Mouse (Mus musculus): ENCODE results near the gene Cited4. TPM values are rescaled to one million over a fixed set of nuclear protein-coding genes. Genes with fewer than 3 reads are reported as not detected.

The Cited4 gene
- polyA plus RNA-seq, 1 experiment from 2014 or later = 1.6 TPM

DNA sequence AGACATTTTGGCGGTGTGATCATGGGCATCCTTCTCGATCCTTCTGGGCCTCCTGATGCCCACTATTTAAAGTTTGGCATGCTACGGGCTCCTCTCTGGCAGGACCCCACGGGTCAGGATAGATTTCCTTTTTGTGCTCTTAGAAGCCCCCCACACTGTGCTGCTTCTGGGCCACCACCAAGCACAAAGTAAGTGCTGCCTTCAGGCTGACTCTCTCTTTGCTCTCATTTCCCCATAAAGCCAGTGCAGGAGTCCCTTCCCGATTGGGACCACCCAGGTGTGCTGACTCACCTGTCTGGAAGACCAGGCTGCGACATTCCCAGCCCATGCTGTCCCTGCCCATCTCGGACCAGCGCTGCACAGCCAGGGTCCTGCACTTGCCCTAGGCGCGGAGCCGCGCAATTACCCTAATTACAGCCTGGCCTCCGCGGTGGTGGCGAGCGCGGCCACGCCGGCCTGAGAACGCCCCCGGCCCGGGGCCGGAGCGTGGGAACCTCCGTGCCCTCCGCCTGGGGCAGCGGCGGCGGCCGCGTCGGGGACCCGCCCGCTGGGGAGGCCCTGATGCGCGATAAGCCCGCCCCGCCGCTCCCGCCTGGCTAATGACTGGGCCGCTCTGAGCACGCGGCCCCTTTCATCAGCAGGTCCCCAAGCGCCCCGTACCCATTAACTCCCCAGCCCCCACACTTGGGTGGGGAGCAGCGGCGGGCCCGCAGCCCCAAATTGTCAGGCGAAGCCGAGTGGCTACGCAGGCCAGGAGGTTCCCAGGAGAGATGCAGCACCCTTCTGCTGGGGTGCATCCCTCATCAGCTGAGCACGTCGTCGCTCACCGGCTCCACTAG, 16.8 kb upstream of the Cited4 start:
- DNase-seq (peak; percentile 43), ATAC-seq (ENCODE audit: insufficient read depth) (peak; percentile 69)
- peak overlapping the region; percentile 40 for H3K9ac ChIP-seq
- H3K9me3 ChIP-seq (ENCODE audit: low read depth, low read length) = no peaks in the 10 kb centered on the region
- peak overlapping the region; percentile 73 for H3K4me2 ChIP-seq
- TF ChIP-seq CTCF (IDR thresholded peaks at IDR 0.05; ENCODE audit: low read depth) = no peak
- peak overlapping the region; percentile 40 for H3K4me3 ChIP-seq (ENCODE audit: low read depth, low read length)
- H3K36me3 ChIP-seq (ENCODE audit: insufficient read depth) = no peaks in the 10 kb centered on the region
- WGBS = 5% methylated on average over 55 of the region's 55 CpGs
- H3K4me1 ChIP-seq (ENCODE audit: insufficient read depth) = no peaks in the 10 kb centered on the region
- peaks cover 42% of the 10 kb centered on the region for H3K27me3 ChIP-seq (ENCODE audit: insufficient read depth, low read length)
- no peak overlapping the region for H3K27ac ChIP-seq (ENCODE audit: low read depth)

GRCm38 (mm10) chr4:120650208-120650592, 16.2 kb upstream of the Cited4 start:
- Histone ChIP-seq H3K9me3 (ENCODE audit: low read depth, low read length) (no peaks in the 10 kb centered on the region), H3K4me3 (ENCODE audit: low read depth, low read length) (peak overlapping the region; percentile 40), H3K36me3 (ENCODE audit: insufficient read depth) (no peaks in the 10 kb centered on the region), H3K4me2 (peak overlapping the region; percentile 73), H3K4me1 (ENCODE audit: insufficient read depth) (no peaks in the 10 kb centered on the region), H3K9ac (no peak overlapping the region), H3K27ac (ENCODE audit: low read depth) (no peak overlapping the region), H3K27me3 (ENCODE audit: insufficient read depth, low read length) (peaks cover 43% of the 10 kb centered on the region)
- DNase-seq = no peak
- WGBS = 21% methylated on average over 7 of the region's 7 CpGs
- ATAC-seq (ENCODE audit: insufficient read depth) = no peak
- TF ChIP-seq CTCF (IDR thresholded peaks at IDR 0.05; ENCODE audit: low read depth) = no peak

GRCm38 (mm10) chr4:120655898-120656297, 10.5 kb upstream of the Cited4 start:
- Histone ChIP-seq H3K9me3 (ENCODE audit: low read depth, low read length) (no peaks in the 10 kb centered on the region), H3K27ac (ENCODE audit: low read depth) (no peak overlapping the region), H3K36me3 (ENCODE audit: insufficient read depth) (no peaks in the 10 kb centered on the region), H3K4me3 (ENCODE audit: low read depth, low read length) (no peak overlapping the region), H3K4me1 (ENCODE audit: insufficient read depth) (no peaks in the 10 kb centered on the region), H3K9ac (no peak overlapping the region), H3K4me2 (no peak overlapping the region), H3K27me3 (ENCODE audit: insufficient read depth, low read length) (peaks cover 8% of the 10 kb centered on the region; the same call in 1 of the 2 replicates)
- WGBS = 69% methylated on average over 8 of the region's 8 CpGs
- ATAC-seq (ENCODE audit: insufficient read depth) = no peak
- no peak for DNase-seq
- TF ChIP-seq CTCF (IDR thresholded peaks at IDR 0.05; ENCODE audit: low read depth) = no peak

DNA sequence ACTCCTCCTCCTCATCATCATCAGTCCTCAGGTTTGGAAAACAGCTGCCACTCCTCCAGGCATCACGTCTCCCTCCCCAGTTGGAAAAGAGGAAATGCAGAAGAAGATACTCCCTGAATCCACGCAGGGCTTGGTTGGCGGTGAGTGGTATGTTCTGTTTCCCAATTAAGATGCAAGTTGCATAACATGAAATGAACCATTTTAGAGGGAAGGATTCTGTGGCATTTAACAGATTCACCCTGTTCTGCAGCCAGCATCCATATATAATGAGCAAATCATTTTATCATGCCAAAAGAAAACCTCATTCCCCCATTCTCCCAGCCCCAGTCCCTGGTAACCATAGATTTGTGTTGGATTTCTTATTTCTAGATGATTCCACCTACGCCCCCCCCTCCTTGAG, 5.9 kb upstream of the Cited4 start:
- Histone ChIP-seq H3K36me3 (ENCODE audit: insufficient read depth) (no peaks in the 10 kb centered on the region), H3K9me3 (ENCODE audit: low read depth, low read length) (no peaks in the 10 kb centered on the region), H3K4me1 (ENCODE audit: insufficient read depth) (no peaks in the 10 kb centered on the region), H3K4me3 (ENCODE audit: low read depth, low read length) (no peak overlapping the region), H3K27me3 (ENCODE audit: insufficient read depth, low read length) (no peaks in the 10 kb centered on the region), H3K4me2 (no peak overlapping the region), H3K9ac (no peak overlapping the region), H3K27ac (ENCODE audit: low read depth) (no peak overlapping the region)
- ATAC-seq (ENCODE audit: insufficient read depth) (no peak), DNase-seq (no peak)
- TF ChIP-seq CTCF (IDR thresholded peaks at IDR 0.05; ENCODE audit: low read depth) = no peak
- 59% methylated on average over 4 of the region's 4 CpGs for WGBS

DNA sequence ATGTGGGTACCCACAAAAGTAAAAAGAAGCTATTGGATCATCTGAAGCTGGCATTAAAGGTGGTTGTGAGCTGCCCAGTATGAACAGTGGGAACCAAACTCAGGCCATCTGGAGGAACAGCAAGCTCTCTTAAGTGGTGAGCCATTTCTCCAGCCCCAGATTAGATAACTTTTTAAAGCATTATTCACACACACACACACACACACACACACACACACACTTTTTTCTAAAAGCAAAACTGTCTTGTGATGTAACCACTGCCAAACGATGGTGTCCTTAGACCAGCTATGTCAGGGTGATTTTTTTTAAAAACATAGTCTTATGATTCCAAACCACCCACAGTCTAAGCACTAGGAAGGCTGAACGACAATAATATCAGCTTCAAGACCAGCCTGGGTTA, 1.8 kb upstream of the Cited4 start:
- DNase-seq = no peak
- no peak for TF ChIP-seq CTCF (IDR thresholded peaks at IDR 0.05; ENCODE audit: low read depth)
- Histone ChIP-seq H3K9ac (no peak overlapping the region), H3K4me2 (no peak overlapping the region), H3K27me3 (ENCODE audit: insufficient read depth, low read length) (peaks cover 27% of the 10 kb centered on the region), H3K9me3 (ENCODE audit: low read depth, low read length) (no peaks in the 10 kb centered on the region), H3K4me3 (ENCODE audit: low read depth, low read length) (no peak overlapping the region), H3K36me3 (ENCODE audit: insufficient read depth) (no peaks in the 10 kb centered on the region), H3K4me1 (ENCODE audit: insufficient read depth) (no peaks in the 10 kb centered on the region), H3K27ac (ENCODE audit: low read depth) (no peak overlapping the region)
- ATAC-seq (ENCODE audit: insufficient read depth) = no peak
- WGBS = 58% methylated on average over 2 of the region's 2 CpGs

DNA sequence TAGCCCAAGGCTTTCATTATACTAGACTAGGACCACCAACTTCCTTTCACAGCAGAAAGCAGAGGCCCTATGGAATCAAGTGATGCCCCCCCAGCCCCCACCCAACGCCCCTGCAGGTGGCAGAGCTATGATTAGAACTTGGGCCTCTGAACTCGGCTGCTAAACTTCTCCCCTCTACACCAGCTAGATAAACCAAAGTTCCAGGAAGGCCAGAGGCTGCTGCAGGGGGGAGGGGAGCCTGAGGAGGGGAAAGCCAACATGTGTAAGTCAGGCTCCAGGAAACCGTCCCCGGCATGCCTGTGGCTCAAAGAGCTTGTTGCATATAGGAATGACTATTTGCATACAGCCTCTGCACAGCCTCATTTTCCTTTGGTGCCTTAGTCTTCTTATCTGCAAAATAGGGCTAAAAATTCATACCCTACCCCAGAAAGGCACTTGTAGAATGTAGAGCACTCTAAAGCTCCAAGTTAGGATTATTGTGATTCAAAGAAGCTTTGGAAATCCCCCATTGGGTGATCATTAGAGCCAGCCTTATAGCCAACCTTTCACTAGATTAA, 1.1 kb upstream of the Cited4 start:
- no peak for ATAC-seq (ENCODE audit: insufficient read depth)
- peaks cover 27% of the 10 kb centered on the region for H3K27me3 ChIP-seq (ENCODE audit: insufficient read depth, low read length)
- WGBS = 30% methylated on average over 4 of the region's 4 CpGs
- TF ChIP-seq CTCF (IDR thresholded peaks at IDR 0.05; ENCODE audit: low read depth) = no peak
- H3K4me1 ChIP-seq (ENCODE audit: insufficient read depth) = no peaks in the 10 kb centered on the region
- DNase-seq = no peak
- no peak overlapping the region for H3K27ac ChIP-seq (ENCODE audit: low read depth)
- no peaks in the 10 kb centered on the region for H3K36me3 ChIP-seq (ENCODE audit: insufficient read depth)
- no peaks in the 10 kb centered on the region for H3K9me3 ChIP-seq (ENCODE audit: low read depth, low read length)
- no peak overlapping the region for H3K4me3 ChIP-seq (ENCODE audit: low read depth, low read length)
- H3K4me2 ChIP-seq = no peak overlapping the region
- H3K9ac ChIP-seq = no peak overlapping the region

DNA sequence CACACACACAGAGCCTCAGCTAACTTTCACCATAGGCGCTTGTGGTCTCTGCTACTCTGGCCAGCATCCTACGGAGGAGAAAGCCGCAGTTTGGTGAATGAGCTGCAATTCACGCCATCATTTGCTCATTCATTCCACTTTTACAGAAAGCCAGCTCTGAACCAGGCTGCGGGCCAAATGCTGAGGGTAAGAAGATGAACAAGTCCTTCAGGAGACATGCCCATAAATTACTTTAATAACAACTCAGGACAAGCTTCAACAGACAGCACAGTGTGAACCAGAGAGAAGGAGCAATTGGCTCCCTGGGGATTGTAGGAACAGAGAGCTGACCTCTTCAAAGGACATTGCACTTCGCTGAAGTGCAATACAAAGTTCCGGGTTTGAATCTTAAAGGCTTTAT, 590 bp upstream of the Cited4 start:
- H3K36me3 ChIP-seq (ENCODE audit: insufficient read depth) = no peaks in the 10 kb centered on the region
- DNase-seq (no peak), ATAC-seq (ENCODE audit: insufficient read depth) (no peak)
- TF ChIP-seq CTCF (IDR thresholded peaks at IDR 0.05; ENCODE audit: low read depth) = no peak
- H3K9ac ChIP-seq = no peak overlapping the region
- no peaks in the 10 kb centered on the region for H3K9me3 ChIP-seq (ENCODE audit: low read depth, low read length)
- H3K27ac ChIP-seq (ENCODE audit: low read depth) = no peak overlapping the region
- WGBS = 56% methylated on average over 7 of the region's 7 CpGs
- peak overlapping the region; percentile 99 for H3K4me2 ChIP-seq
- no peaks in the 10 kb centered on the region for H3K4me1 ChIP-seq (ENCODE audit: insufficient read depth)
- peaks cover 27% of the 10 kb centered on the region for H3K27me3 ChIP-seq (ENCODE audit: insufficient read depth, low read length)
- 0 out of 2 replicates have a peak overlapping the region, but pooled peaks have one; percentile 55 for H3K4me3 ChIP-seq (ENCODE audit: low read depth, low read length)
